Mouse (Mus musculus) midbrain, embryonic 14.5 days (tissue): ENCODE measurements around the gene Ppp1r12b. TPM values are rescaled to one million over a fixed set of nuclear protein-coding genes. Genes with fewer than 3 reads are reported as not detected.

Source experiments
- ATAC-seq: fragments of 200-750 bp; cut with Nextera tagmentation; 2 replicates; pipeline ENCODE4 v1.8.0; 2017; ENCODE audit warnings: moderate number of reproducible peaks, moderate library complexity; ENCODE audit not compliant: low FRiP score, low TSS enrichment
- DNase-seq: peaks from one replicate; pipeline ENCODE4 v3.0.0-alpha.2; 2015
- H3K27ac ChIP-seq: fragments of 300-500 bp; sonication (generic); replicated peaks from 2 replicates; pipeline ENCODE4 v1.5.1; 2014; ENCODE audit warnings: mild to moderate bottlenecking, low read depth, low read length, moderate library complexity
- H3K27me3 ChIP-seq: fragments of 300-500 bp; sonication (generic); 2 replicates; pipeline ENCODE4 v1.6.1; 2014; ENCODE audit warnings: low read length, control low read depth, mixed read lengths; ENCODE audit not compliant: control insufficient read depth, insufficient read depth
- H3K36me3 ChIP-seq: fragments of 300-500 bp; sonication (generic); 2 replicates; pipeline ENCODE4 v1.6.1; 2014; ENCODE audit warnings: low read length, control low read depth; ENCODE audit not compliant: control insufficient read depth, insufficient read depth
- H3K4me1 ChIP-seq: fragments of 300-500 bp; sonication (generic); 2 replicates; pipeline ENCODE4 v1.6.1; 2014; ENCODE audit warnings: mild to moderate bottlenecking, antibody characterized with exemption, low read length, control low read depth; ENCODE audit not compliant: control insufficient read depth, insufficient read depth
- H3K4me2 ChIP-seq: fragments of 300-500 bp; sonication (generic); 2 replicates; pipeline ENCODE4 v1.6.1; 2014; ENCODE audit warnings: mild to moderate bottlenecking, low read length, moderate library complexity
- H3K4me3 ChIP-seq: fragments of 300-500 bp; sonication (generic); replicated peaks from 2 replicates; pipeline ENCODE4 v1.5.1; 2014; ENCODE audit warnings: low read depth, low read length
- H3K9ac ChIP-seq: fragments of 300-500 bp; sonication (generic); replicated peaks from 2 replicates; pipeline ENCODE4 v1.6.1; 2014; ENCODE audit warnings: mild to moderate bottlenecking, low read length, moderate library complexity
- H3K9me3 ChIP-seq: fragments of 300-500 bp; sonication (generic); 2 replicates; pipeline ENCODE4 v1.6.1; 2016; ENCODE audit warnings: low read length, control low read depth, mixed read lengths; ENCODE audit not compliant: control insufficient read depth
- WGBS: fragments of 180-500 bp; shearing (Covaris S2); extraction: QIAGEN DNeasy Blood & Tissue Kit; methylation state at CpG from one replicate; pipeline ENCODE4 v1.1.7; 2014; 5-methylcytosine and 5-hydroxymethylcytosine counted together
- polyA plus RNA-seq: library from polyadenylated mRNA; unstranded; fragments of >200 nt; fragmentation: Nextera tagmentation; extraction: Ambion mirVana; gene quantifications from 2 replicates; pipeline ENCODE4 v1.2.1, GENCODE M21; 2014

Gene Ppp1r12b
- polyA plus RNA-seq, 1 experiment from 2014 or later: 14.5 TPM

- H3K36me3 ChIP-seq: no peaks in the 10 kb centered on the region
- no peak overlapping the region for H3K4me2 ChIP-seq
- H3K9me3 ChIP-seq: no peaks in the 10 kb centered on the region
- no peaks in the 10 kb centered on the region for H3K27me3 ChIP-seq
- DNase-seq (no peak), ATAC-seq (no peak)
- no peaks in the 10 kb centered on the region for H3K4me1 ChIP-seq
- no peak overlapping the region for H3K9ac ChIP-seq
- H3K27ac ChIP-seq: no peak overlapping the region
- whole genome bisulfite sequencing: 82% methylated on average over 6 of the region's 6 CpGs
- no peak overlapping the region for H3K4me3 ChIP-seq
These were observed 214.3 kb downstream of the Ppp1r12b start for GRCm38 (mm10) chr1:134741433-134741832.

DNA sequence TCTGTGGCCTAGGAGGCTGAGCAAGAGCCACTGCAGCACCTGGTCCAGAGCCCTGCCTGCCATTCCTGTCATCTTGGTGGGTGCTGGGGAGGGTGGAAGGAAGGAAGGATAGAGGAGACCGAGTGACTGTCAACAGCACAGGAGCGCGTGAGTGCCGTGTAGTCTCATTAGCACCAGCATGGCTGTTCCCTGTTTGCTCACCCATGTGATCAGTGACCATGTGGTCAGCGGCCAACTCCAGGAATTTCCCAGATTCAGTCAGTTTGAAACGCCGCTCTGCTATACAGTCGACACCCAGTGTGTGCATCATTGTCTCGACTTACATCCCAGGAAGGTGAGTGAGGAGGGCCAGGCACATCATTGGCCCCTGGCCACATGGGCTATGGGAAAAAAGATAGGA lies 218.3 kb downstream of the Ppp1r12b start:
- H3K4me1 ChIP-seq: no peaks in the 10 kb centered on the region
- H3K4me3 ChIP-seq: no peak overlapping the region
- no peak overlapping the region for H3K4me2 ChIP-seq
- no peaks in the 10 kb centered on the region for H3K36me3 ChIP-seq
- no peaks in the 10 kb centered on the region for H3K27me3 ChIP-seq
- no peak for ATAC-seq
- H3K9me3 ChIP-seq: no peaks in the 10 kb centered on the region
- no peak overlapping the region for H3K27ac ChIP-seq
- H3K9ac ChIP-seq: no peak overlapping the region
- WGBS: 80% methylated on average over 9 of the region's 9 CpGs
- DNase-seq: no peak

DNA sequence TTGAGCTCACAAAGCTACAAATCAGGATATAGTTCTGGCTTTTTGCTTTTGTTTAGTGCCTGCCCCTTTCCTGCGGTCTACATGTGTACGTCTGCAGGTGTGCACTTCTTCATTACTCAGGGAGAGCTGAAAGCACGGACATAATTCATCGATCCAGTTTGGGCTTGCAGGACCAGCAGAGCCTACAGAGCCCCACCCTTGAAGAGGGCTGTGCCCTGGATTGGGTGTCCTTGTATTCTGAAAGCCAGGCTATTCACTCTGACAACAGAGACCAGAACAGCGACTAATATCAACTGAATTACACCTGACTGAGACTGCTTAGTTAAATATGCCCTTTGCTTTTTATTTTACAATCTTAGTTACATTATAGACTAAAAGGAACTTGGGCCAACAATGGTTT lies 222.1 kb downstream of the Ppp1r12b start:
- Histone ChIP-seq H3K36me3 (no peaks in the 10 kb centered on the region), H3K4me1 (no peaks in the 10 kb centered on the region), H3K27ac (no peak overlapping the region), H3K4me2 (no peak overlapping the region), H3K4me3 (no peak overlapping the region), H3K9me3 (no peaks in the 10 kb centered on the region), H3K9ac (no peak overlapping the region), H3K27me3 (no peaks in the 10 kb centered on the region)
- DNase-seq (no peak), ATAC-seq (no peak)
- whole genome bisulfite sequencing: 85% methylated on average over 5 of the region's 5 CpGs

DNA sequence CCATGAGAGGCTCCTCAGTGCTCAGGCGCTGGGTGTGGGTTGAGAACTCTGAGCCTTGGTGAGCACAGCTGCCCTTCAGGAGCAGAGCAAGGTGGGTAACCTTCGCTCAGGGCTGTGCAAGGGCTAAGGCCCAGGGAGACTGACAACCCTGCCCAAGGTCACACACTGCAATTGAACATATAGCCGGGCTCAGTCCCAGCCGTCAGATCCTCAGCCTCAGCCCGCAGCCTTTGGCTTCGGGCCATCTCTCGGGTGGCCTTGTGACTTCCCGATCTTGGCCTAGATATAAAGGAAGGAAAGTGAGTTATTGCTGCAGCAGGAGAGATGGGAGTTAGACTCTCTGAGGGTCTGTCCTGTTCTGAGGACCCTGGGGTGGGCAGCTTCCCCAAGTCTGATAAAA lies 228.5 kb downstream of the Ppp1r12b start:
- H3K4me3 ChIP-seq: no peak overlapping the region
- no peaks in the 10 kb centered on the region for H3K36me3 ChIP-seq
- no peaks in the 10 kb centered on the region for H3K27me3 ChIP-seq
- H3K9me3 ChIP-seq: no peaks in the 10 kb centered on the region
- no peak overlapping the region for H3K27ac ChIP-seq
- no peaks in the 10 kb centered on the region for H3K4me1 ChIP-seq
- 88% methylated on average over 8 of the region's 8 CpGs for WGBS
- no peak overlapping the region for H3K9ac ChIP-seq
- no peak overlapping the region for H3K4me2 ChIP-seq
- ATAC-seq (no peak), DNase-seq (no peak)

DNA sequence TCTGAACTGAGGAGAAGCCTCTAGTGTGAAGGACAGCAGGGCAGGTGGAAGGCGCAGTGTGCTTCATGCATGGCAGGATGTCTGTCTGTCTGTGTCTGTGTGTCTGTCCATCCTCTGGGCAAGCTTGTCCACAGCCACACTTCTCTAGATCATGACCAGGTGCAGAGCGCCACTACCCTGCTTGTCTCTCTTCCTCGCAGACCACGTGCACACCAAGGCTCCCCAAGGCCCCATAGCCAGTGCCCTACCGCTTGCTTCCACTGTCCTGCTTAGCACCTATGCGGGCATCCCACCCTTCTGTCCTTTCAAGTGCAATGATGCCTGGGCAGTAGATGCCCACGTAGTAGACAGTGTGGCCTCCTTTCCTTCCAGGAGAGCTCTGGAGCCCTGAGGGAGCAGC lies 229.3 kb downstream of the Ppp1r12b start:
- Histone ChIP-seq H3K27me3 (no peaks in the 10 kb centered on the region), H3K4me3 (no peak overlapping the region), H3K9me3 (no peaks in the 10 kb centered on the region), H3K36me3 (no peaks in the 10 kb centered on the region), H3K27ac (no peak overlapping the region), H3K9ac (no peak overlapping the region), H3K4me2 (no peak overlapping the region), H3K4me1 (no peaks in the 10 kb centered on the region)
- 93% methylated on average over 7 of the region's 7 CpGs for WGBS
- ATAC-seq: no peak
- DNase-seq: no peak

DNA sequence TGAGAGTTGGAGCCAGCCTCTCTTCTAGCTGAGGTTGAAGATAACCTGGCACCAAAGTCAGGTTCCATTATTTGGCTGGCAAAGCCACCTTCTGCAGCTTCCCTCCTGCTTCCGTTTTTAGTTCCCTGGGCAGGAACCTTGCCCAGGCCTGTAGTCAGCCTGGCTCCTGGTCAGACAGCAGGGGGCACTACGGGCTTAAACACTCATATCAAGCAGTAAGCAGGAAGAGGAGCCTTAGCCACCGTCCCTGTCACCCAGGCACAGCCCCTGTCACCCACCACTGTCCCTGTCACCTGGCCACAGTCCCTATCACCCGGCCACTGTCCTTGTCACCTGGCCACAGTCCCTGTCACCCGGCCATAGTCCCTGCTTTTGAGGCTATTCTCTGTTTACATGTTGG lies 230.5 kb downstream of the Ppp1r12b start:
- H3K4me2 ChIP-seq: no peak overlapping the region
- no peaks in the 10 kb centered on the region for H3K27me3 ChIP-seq
- no peak overlapping the region for H3K4me3 ChIP-seq
- no peak for ATAC-seq
- no peak overlapping the region for H3K27ac ChIP-seq
- no peaks in the 10 kb centered on the region for H3K9me3 ChIP-seq
- no peaks in the 10 kb centered on the region for H3K4me1 ChIP-seq
- H3K36me3 ChIP-seq: no peaks in the 10 kb centered on the region
- H3K9ac ChIP-seq: no peak overlapping the region
- 58% methylated on average over 5 of the region's 5 CpGs for WGBS
- peak; percentile 63 for DNase-seq

- no peak for ATAC-seq
- Histone ChIP-seq H3K4me1 (peaks cover 12% of the 10 kb centered on the region; the same call in 1 of the 2 replicates), H3K9me3 (no peaks in the 10 kb centered on the region), H3K4me2 (no peak overlapping the region), H3K9ac (no peak overlapping the region), H3K4me3 (no peak overlapping the region), H3K27ac (no peak overlapping the region), H3K27me3 (no peaks in the 10 kb centered on the region), H3K36me3 (no peaks in the 10 kb centered on the region)
- no peak for DNase-seq
- WGBS: 84% methylated on average over 7 of the region's 7 CpGs
These were observed 232.9 kb downstream of the Ppp1r12b start for GRCm38 (mm10) chr1:134722891-134723290.

DNA sequence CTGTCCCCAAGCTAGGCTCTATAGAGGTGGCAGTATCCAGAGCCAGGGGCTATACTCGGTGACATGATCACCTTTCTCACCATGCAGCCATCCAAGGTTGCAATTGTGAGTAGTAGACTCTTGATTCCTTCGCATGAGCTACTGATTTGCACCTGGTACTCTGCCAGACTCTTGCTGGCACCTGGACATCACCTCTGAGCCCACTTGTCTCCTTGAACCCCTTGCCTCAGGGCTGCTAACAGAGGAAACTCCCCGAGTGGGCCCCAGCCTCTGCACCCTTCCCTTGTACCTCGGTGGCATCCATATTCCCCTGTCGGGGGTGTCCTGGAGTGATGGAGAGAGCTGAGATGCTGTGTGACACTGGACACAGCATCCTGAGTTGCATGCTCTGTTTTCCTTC lies 234.3 kb downstream of the Ppp1r12b start:
- ATAC-seq: no peak
- 90% methylated on average over 5 of the region's 5 CpGs for WGBS

GRCm38 (mm10) chr1:134719718-134720304 lies 235.9 kb downstream of the Ppp1r12b start:
- ATAC-seq: no peak

More for the DNA sequence above, 234.3 kb downstream of the Ppp1r12b start:
- Histone ChIP-seq H3K27ac (no peak overlapping the region), H3K27me3 (no peaks in the 10 kb centered on the region), H3K9ac (no peak overlapping the region), H3K9me3 (no peaks in the 10 kb centered on the region), H3K4me3 (no peak overlapping the region), H3K4me1 (peaks cover 12% of the 10 kb centered on the region; the same call in 1 of the 2 replicates), H3K36me3 (no peaks in the 10 kb centered on the region), H3K4me2 (no peak overlapping the region)
- DNase-seq: no peak

More at GRCm38 (mm10) chr1:134719718-134720304, 235.9 kb downstream of the Ppp1r12b start:
- H3K4me3 ChIP-seq: no peak overlapping the region
- no peaks in the 10 kb centered on the region for H3K27me3 ChIP-seq
- no peaks in the 10 kb centered on the region for H3K36me3 ChIP-seq
- peaks cover 12% of the 10 kb centered on the region; the same call in 1 of the 2 replicates for H3K4me1 ChIP-seq
- no peak for DNase-seq
- H3K9ac ChIP-seq: 0 out of 2 replicates have a peak overlapping the region, but pooled peaks have one; percentile 12
- H3K4me2 ChIP-seq: no peak overlapping the region
- H3K9me3 ChIP-seq: no peaks in the 10 kb centered on the region
- WGBS: 53% methylated on average over 12 of the region's 12 CpGs
- no peak overlapping the region for H3K27ac ChIP-seq
